Mouse (Mus musculus): ENCODE data around the gene Olfr143.

Olfr143 gene

GRCm38 (mm10) chr9:38252474-38252873 lies at the start of gene Olfr143:
Gene Olfr143 (plus strand): TSS chr9:38252774.
- no peak for DNase-seq

DNA sequence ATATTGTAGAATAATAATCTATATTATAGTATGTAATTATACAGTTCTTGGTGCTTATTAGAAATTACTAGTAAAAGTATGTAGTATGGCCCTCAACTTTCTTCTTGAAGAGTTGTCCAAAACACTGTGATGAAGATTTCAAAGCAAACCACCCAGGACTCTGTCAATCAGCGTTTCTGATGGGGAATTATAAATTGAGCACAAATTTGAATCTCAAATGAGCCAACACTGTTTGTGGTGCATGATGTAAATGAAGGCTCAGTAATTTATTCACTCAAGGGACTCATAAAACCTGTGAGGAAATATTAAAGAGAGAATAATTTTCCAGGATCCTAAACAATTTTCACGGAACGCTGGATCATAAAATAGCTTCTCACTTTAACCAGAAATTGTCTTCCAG lies 44.5 kb upstream of the Olfr143 start, which contains the start of gene Olfr893:
Olfr893 (plus strand) TSS at position 301 of the 400 bp plus-strand sequence.
- DNase-seq = no peak

- DNase-seq = no peak
Measured at GRCm38 (mm10) chr9:38217755-38218154, 34.8 kb upstream of the Olfr143 start, which contains the start of gene Olfr894. Gene Olfr894 (plus strand): TSS chr9:38218055.

GRCm38 (mm10) chr9:38267551-38267950 lies 15.0 kb downstream of the Olfr143 start, which contains the start of gene Olfr895:
Gene Olfr895 (plus strand): TSS chr9:38267851.
- DNase-seq = no peak

- DNase-seq = no peak
Measured at GRCm38 (mm10) chr9:38290807-38291206, 38.2 kb downstream of the Olfr143 start, which contains the start of gene Olfr896-ps1. Gene Olfr896-ps1 (plus strand): TSS chr9:38291107.
